Mouse (Mus musculus): ENCODE results near the gene B3gntl1. TPM values are rescaled to one million over a fixed set of nuclear protein-coding genes. Genes with fewer than 3 reads are reported as not detected.

Gene B3gntl1
- polyA plus RNA-seq, 1 experiment from 2014 or later: 3.3 TPM

- peaks cover under 1% of the 10 kb centered on the region; the same call in 1 of the 2 replicates for H3K36me3 ChIP-seq (ENCODE audit: control insufficient read depth, insufficient read depth, low read length)
- ATAC-seq (ENCODE audit: low FRiP score, low TSS enrichment): no peak
- no peaks in the 10 kb centered on the region for H3K27me3 ChIP-seq (ENCODE audit: control insufficient read depth, insufficient read depth, low read length)
- no peak overlapping the region for H3K9ac ChIP-seq (ENCODE audit: low read length)
- no peak for DNase-seq (ENCODE audit: low spot score)
- H3K4me1 ChIP-seq (replicated peaks; ENCODE audit: control insufficient read depth, insufficient read depth): no peaks in the 10 kb centered on the region
- H3K4me3 ChIP-seq (ENCODE audit: low read depth, low read length): no peak overlapping the region
- H3K9me3 ChIP-seq (ENCODE audit: control insufficient read depth, low read length): no peaks in the 10 kb centered on the region
- TF ChIP-seq CTCF (IDR thresholded peaks at IDR 0.05; ENCODE audit: low read depth) (no peak), EP300 (optimal IDR thresholded peaks at IDR 0.05) (no peak)
- H3K4me2 ChIP-seq (replicated peaks; ENCODE audit: low read depth): no peak overlapping the region
- WGBS: 81% methylated on average over 6 of the region's 6 CpGs
- no peak overlapping the region for H3K27ac ChIP-seq (replicated peaks)
Observed at GRCm38 (mm10) chr11:121597254-121597653, 75.7 kb downstream of the B3gntl1 start.

DNA sequence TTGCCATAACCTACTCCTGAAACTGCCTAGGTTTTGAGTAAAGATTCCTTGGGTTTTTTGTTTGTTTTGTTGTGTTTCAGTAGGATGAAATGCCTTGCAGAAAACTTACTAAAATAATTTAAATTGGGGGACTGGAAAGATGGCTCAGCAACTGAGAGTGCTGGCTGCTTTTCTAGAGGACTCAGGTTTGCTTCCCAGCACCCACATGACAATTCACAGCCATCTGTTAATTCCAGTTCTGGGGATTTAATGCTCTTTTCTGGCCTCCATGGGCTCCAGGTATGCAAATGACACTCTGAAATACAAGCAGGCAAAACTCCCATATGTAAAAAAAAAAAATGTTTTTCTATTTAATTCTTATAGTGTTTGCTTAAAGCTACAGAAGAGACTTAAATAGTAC is 91.1 kb downstream of the B3gntl1 start:
- Histone ChIP-seq H3K27me3 (ENCODE audit: control insufficient read depth, insufficient read depth, low read length) (no peaks in the 10 kb centered on the region), H3K9me3 (ENCODE audit: control insufficient read depth, low read length) (no peaks in the 10 kb centered on the region), H3K4me1 (replicated peaks; ENCODE audit: control insufficient read depth, insufficient read depth) (no peaks in the 10 kb centered on the region), H3K27ac (replicated peaks) (no peak overlapping the region), H3K9ac (ENCODE audit: low read length) (no peak overlapping the region), H3K36me3 (ENCODE audit: control insufficient read depth, insufficient read depth, low read length) (peaks cover 8% of the 10 kb centered on the region), H3K4me3 (ENCODE audit: low read depth, low read length) (no peak overlapping the region), H3K4me2 (replicated peaks; ENCODE audit: low read depth) (no peak overlapping the region)
- ATAC-seq (ENCODE audit: low FRiP score, low TSS enrichment) (no peak), DNase-seq (ENCODE audit: low spot score) (no peak)
- no peak for TF ChIP-seq CTCF (IDR thresholded peaks at IDR 0.05; ENCODE audit: low read depth)
- no peak for TF ChIP-seq EP300 (optimal IDR thresholded peaks at IDR 0.05)

Other genes with a start within 250 kb of the B3gntl1 start
- 0.44 and 0.52 TPM in 2 replicates for gene Fn3k, start 238.2 kb downstream of the B3gntl1 start, polyA plus RNA-seq (2015; fragmentation: Nextera tagmentation; extraction: Ambion mirVana)
- 36.8 and 41.3 TPM in 2 replicates for gene Tbcd, start 221.2 kb downstream of the B3gntl1 start, polyA plus RNA-seq (2015; fragmentation: Nextera tagmentation; extraction: Ambion mirVana)
- 19.2 and 22.7 TPM in 2 replicates for gene Zfp750, start 153.8 kb downstream of the B3gntl1 start, polyA plus RNA-seq (2015; fragmentation: Nextera tagmentation; extraction: Ambion mirVana)
- gene Metrnl, start 28.4 kb upstream of the B3gntl1 start, polyA plus RNA-seq (2015; fragmentation: Nextera tagmentation; extraction: Ambion mirVana): 62.4 and 67.3 TPM in 2 replicates
- 0.05 TPM in 1 of 2 replicates, not detected in the other for gene Ptchd3, start 157.1 kb upstream of the B3gntl1 start, polyA plus RNA-seq (2015; fragmentation: Nextera tagmentation; extraction: Ambion mirVana)